Mouse (Mus musculus) frontal cortex, postnatal 10 days (tissue): ENCODE data around the gene Kcnb1.

Experiments
- DNase-seq, 2 experiments: peaks; one replicate each; pipeline ENCODE4 v3.0.0; 2022; ENCODE audit warnings: low spot score in 2 of 2, mixed read lengths in 1 of 2

Kcnb1 gene

DNA sequence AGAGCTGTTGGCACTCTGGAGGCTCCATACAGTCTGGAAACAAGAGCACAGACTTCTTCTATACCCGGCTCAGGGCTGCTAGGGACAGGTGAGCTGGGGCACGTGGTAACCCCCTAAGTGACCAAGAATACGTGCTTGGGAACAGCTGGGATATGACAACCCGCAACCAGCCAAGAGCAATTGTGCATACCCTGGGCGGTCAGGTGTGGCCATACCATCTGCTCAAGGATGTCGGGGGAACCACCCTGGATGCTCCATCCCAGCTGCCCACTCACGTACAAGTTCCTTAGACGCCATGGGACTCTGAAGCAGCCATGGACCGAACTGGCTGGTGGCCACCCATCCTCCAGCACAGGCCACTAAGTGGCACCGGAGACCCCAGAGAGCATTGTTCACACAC lies 26.8 kb downstream of the Kcnb1 start:
- no peak for DNase-seq

GRCm38 (mm10) chr2:167162516-167163021 lies 27.4 kb downstream of the Kcnb1 start:
- DNase-seq = peak; percentile 49 to 53

DNA sequence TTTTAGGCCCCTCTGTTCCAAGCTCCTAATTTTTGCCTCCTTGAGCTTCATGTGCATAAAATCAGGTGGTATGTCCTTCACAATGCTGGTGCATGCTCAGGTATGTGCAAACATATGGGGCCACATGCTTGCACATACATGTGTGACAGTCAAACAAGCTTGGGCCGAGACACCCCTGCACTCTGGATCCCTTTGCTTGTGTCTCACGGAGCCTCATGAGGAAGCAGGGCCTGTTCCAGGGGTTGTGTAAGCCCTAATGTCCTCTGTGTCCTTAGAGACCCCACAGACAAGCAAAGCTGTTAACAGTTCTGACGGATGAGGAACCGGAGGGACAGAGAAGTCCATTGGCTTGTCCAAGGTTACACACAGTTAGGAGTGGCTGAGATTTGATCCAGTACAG lies 30.2 kb downstream of the Kcnb1 start:
- DNase-seq = no peak

- no peak for DNase-seq
These were observed 31.2 kb downstream of the Kcnb1 start for GRCm38 (mm10) chr2:167158780-167159179.

GRCm38 (mm10) chr2:167156118-167156715 lies 33.7 kb downstream of the Kcnb1 start:
- DNase-seq = no peak

DNA sequence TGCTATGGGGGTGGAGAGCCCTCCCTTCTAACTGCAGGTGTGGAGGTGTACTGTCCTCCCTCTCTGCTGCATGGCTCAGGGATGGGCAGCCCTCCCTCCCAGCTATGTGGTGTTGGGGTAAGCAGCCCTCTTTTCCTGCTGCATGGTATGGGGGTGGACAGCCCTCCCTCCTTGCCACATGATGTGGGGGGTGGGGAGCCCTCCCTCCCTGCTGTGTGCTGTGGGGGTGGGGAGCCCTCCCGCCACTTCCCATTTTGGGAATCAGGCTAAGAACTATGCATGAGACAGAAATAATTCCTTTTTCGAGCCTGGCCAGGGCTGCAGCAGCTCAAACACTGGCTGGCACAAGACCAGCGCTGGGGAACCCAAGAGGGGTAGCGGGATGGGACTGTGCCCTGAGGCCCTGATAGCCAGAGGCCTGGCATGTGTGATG lies 34.4 kb downstream of the Kcnb1 start:
- DNase-seq = peak; percentile 53 to 65

GRCm38 (mm10) chr2:167150880-167151279 lies 39.1 kb downstream of the Kcnb1 start:
- no peak for DNase-seq

- no peak for DNase-seq
These were observed 39.8 kb downstream of the Kcnb1 start for GRCm38 (mm10) chr2:167150135-167150534.

DNA sequence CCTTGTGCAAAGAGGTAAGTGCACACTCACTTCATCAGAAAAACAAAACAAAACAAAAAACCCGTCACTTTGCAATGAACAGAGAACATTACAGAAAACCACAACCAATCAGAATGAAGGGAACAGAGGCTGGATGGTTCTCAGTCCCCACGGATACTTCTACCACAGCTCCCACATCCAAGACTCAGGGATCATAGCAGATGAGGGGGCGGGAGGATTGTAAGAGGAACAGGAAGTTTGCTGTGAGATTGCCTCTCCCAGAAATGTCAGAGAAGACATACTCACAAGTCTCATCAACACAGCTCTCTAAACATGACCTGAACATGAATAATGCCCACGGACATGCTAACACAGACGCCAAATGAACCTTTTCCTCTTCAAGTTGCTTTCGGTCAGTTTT lies 40.9 kb downstream of the Kcnb1 start:
- no peak for DNase-seq

DNA sequence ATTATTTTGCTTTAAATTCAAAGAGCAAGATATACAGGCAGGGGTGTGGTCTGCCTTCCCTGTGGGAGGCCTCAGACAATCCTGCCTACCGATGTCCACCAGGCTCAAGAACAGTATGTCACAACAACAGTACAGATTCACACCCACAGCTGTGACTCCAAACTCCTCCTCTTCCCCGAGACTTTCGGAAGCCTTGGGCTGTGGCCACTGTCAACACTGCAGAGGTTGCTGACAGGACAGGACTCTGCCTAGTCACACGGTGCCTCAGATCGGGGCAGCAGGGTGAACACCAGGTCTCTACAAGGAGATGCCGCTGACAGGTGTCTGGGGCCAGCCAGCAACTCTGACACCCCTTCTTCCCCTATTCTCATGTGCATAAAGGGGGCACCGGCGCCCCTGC lies 42.2 kb downstream of the Kcnb1 start:
- DNase-seq = no peak

DNA sequence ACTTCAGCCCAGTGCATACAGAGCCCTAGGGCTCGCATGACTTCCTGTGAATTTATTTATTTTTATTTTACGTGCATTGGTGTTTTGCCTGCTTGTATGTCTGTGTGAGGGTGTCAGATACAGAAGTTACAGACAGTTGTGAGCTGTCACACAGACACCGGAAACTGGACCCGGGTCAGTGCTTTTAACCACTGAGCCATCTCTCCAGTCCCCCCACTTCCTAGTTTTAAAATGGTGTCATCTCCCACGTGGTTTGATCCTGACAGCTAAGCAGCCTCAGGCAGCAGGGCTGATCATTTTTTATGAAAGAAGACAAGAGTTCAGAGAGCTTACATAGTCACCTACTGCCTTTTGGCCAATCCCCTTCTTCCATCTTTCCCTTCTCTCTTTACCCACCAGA lies 44.1 kb downstream of the Kcnb1 start:
- no peak for DNase-seq

DNA sequence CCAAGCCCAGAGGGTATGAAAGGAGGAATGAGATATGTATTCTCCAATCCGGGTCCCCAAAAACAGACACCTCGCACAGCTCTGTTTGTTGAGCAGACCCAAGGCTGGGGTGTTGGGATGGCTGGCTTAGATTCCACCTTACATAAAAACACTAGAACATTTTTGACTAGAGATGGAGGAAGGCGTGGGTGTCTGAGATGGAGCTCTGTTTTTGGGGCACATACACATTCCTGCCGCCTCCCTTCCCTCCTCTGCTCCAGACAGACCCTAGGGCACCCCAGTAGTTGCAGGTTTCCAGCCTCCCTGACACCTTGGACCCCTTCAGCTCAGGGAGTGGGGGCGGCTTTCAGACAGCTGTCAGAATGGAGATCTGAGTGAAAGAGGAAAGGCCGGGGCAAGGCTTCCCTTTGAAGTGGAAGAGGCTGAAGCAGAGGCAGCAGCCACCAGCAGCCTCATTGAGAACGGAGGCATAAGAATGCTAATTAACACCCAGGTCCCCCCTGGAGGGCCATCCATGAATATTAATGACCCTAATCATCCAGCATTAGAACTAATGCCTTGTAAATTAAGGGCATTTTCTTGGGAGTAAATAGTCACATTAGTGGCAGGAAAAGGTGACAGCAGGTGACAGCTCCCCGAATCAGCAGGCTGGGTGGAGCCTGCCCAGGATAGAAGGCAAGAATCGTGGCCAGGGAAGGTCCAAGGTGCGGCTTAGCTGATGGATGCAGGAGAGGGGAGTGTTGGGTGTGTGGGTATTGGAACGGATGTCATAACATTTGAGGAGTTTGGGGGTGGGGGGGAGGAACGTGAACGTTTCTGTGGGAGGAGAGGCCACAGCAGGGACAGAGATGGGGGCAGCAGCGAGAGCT lies 45.3 kb downstream of the Kcnb1 start:
- DNase-seq = no peak

- no peak for DNase-seq
These were observed 46.0 kb downstream of the Kcnb1 start for GRCm38 (mm10) chr2:167143914-167144313.

DNA sequence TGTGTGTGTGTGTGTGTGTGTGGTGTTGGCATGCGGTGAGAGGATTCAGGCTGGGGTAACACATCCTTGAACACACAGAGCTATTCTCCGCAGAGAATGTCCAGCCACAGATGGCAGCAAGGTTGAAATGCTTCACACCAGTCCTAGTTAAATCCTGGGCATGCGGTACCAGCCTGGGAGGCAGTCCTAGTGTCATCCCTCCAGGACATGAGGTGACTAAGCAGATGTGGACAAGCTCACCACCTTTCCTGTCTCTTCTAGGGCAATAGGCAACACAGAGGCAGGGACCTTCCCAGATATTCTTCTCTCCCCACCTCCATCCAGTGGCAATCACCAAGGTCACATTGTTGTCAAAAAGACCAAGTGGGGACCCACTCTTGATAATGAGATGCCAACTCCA lies 47.7 kb downstream of the Kcnb1 start:
- no peak for DNase-seq

- DNase-seq = no peak
These were observed 48.1 kb downstream of the Kcnb1 start for GRCm38 (mm10) chr2:167141810-167142209.

GRCm38 (mm10) chr2:167139801-167140269 lies 50.1 kb downstream of the Kcnb1 start:
- no peak for DNase-seq

- DNase-seq = no peak
These were observed 51.3 kb downstream of the Kcnb1 start for GRCm38 (mm10) chr2:167138611-167139010.

GRCm38 (mm10) chr2:167136909-167137308 lies 53.0 kb downstream of the Kcnb1 start:
- peak; percentile 90 to 93 for DNase-seq

GRCm38 (mm10) chr2:167132041-167132440 lies 57.9 kb downstream of the Kcnb1 start:
- no peak for DNase-seq

DNA sequence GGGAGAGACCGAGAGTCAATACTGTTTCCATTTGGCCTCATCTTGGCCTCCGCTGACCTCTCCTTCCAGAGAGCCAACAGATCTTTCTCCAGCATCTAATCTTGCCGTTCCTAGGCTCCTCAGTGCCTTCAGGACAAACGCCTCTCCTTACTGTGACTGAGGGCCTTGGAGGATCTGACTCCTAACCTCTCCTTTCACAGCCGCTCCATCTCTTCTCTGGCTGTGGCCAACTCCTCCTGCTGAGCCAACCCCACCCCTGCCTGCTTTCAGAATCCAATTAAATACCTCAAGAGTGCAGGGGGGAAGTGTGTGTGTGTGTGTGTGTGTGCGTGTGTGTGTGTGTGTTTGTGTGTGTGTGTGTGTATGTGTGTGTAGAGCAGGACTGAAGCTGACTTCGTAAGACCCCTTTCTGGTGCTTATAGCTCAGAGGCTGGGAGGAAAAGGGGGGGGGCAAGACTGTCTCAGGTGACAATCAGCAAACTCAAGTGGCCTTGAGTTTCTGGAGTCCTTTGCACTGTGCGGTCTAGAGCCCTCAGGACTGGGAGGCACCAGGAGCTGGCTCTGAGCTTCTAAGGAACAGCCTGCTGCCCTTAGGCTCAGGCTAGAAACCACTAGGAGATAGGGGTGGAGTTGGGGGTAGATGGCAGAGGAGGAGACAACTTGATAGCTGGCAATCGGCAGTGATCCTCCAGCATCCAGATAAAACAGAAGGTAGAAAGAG lies 59.7 kb downstream of the Kcnb1 start:
- no peak for DNase-seq

DNA sequence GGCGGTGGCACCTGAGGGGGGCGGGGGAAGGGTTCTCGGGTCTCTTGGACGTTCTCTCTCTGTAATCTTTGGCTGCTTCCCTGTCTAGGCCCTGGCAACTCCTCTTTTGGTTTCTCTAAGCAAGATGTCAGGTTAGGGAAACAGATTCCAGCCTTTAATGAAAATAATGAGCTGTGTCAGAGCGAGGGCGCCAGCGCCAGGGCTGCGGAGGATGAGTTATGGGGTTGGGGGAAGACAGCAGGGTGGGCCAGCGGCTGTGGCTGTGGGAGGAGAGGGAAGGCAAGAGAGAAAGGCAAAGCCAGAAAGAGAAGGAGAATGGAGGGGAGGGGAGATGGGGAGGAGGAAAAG lies 60.4 kb downstream of the Kcnb1 start:
- no peak for DNase-seq
